Mouse (Mus musculus) intestine, embryonic 14.5 days (tissue): ENCODE results near the gene Prkrip1. TPM values are rescaled to one million over a fixed set of nuclear protein-coding genes. Genes with fewer than 3 reads are reported as not detected.

Experiments used
- ATAC-seq: fragments of 200-750 bp; cut with Nextera tagmentation; replicated peaks from 2 replicates; pipeline ENCODE4 v1.8.0; 2017; ENCODE audit warnings: low read depth, moderate number of reproducible peaks, moderate TSS enrichment, moderate library complexity; ENCODE audit not compliant: low FRiP score, low TSS enrichment
- DNase-seq: peaks from one replicate; pipeline ENCODE4 v3.0.0-alpha.2; 2018; ENCODE audit warnings: low spot score
- H3K27ac ChIP-seq: fragments of 300-500 bp; sonication (generic); 2 replicates; pipeline ENCODE4 v1.5.1; 2014; ENCODE audit warnings: low read depth, mild to moderate bottlenecking, control low read depth
- H3K27me3 ChIP-seq: fragments of 300-500 bp; sonication (generic); replicated peaks from 2 replicates; pipeline ENCODE4 v1.6.1; 2014; ENCODE audit warnings: low read length, control low read depth; ENCODE audit not compliant: control insufficient read depth, insufficient read depth
- H3K36me3 ChIP-seq: fragments of 300-500 bp; sonication (generic); 2 replicates; pipeline ENCODE4 v1.6.1; 2014; ENCODE audit warnings: low read length, control low read depth; ENCODE audit not compliant: control insufficient read depth, insufficient read depth
- H3K4me1 ChIP-seq: fragments of 300-500 bp; sonication (generic); replicated peaks from 2 replicates; pipeline ENCODE4 v1.6.1; 2014; ENCODE audit warnings: low read length, control low read depth, mixed read lengths; ENCODE audit not compliant: control insufficient read depth, insufficient read depth
- H3K4me2 ChIP-seq: fragments of 300-500 bp; sonication (generic); 2 replicates; pipeline ENCODE4 v1.6.1; 2014; ENCODE audit warnings: low read length
- H3K4me3 ChIP-seq: fragments of 300-500 bp; sonication (generic); 2 replicates; pipeline ENCODE4 v1.5.1; 2014; ENCODE audit warnings: low read depth, low read length, control low read depth, mixed read lengths
- H3K9ac ChIP-seq: fragments of 300-500 bp; sonication (generic); 2 replicates; pipeline ENCODE4 v1.6.1; 2014; ENCODE audit warnings: mild to moderate bottlenecking, low read length
- H3K9me3 ChIP-seq: fragments of 300-500 bp; sonication (generic); 2 replicates; pipeline ENCODE4 v1.6.1; 2016; ENCODE audit warnings: low read length, control low read depth; ENCODE audit not compliant: control insufficient read depth
- WGBS: fragments of 180-500 bp; shearing (Covaris S2); extraction: QIAGEN DNeasy Blood & Tissue Kit; methylation state at CpG from one replicate; pipeline ENCODE4 v1.1.7; 2014; 5-methylcytosine and 5-hydroxymethylcytosine counted together
- polyA plus RNA-seq: library from polyadenylated mRNA; unstranded; fragments of >200 nt; fragmentation: Nextera tagmentation; extraction: Ambion mirVana; gene quantifications from 2 replicates; pipeline ENCODE4 v1.2.1, GENCODE M21; 2014

Prkrip1 gene
- polyA plus RNA-seq, 1 experiment from 2014 or later = 42.0 TPM

DNA sequence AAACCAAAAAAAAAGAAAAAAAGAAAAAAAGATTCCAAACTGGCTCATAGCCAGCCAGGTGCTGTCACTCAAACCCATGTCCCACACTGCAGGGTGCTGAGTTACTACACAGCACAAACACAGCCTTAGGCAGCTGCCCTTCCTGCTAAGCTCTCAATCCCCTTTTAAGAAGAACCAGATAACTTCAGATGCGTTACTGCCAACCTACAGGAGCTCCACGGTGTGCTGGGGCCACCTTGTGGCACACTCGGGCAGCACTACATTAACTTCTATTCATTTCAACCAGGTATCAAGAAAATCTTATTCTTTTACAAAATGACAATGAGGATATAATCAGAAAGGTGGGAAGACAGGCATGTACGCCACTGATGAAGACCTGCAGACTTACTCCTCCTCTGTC lies 12.0 kb downstream of the Prkrip1 start:
- Histone ChIP-seq H3K9me3 (no peaks in the 10 kb centered on the region), H3K4me3 (no peak overlapping the region), H3K27ac (no peak overlapping the region), H3K9ac (no peak overlapping the region), H3K27me3 (no peaks in the 10 kb centered on the region), H3K36me3 (peaks cover 78% of the 10 kb centered on the region), H3K4me2 (no peak overlapping the region), H3K4me1 (no peaks in the 10 kb centered on the region)
- no peak for DNase-seq
- WGBS = 46% methylated on average over 4 of the region's 4 CpGs
- 0 out of 2 replicates have a peak, but pooled peaks have one; percentile 36 for ATAC-seq

DNA sequence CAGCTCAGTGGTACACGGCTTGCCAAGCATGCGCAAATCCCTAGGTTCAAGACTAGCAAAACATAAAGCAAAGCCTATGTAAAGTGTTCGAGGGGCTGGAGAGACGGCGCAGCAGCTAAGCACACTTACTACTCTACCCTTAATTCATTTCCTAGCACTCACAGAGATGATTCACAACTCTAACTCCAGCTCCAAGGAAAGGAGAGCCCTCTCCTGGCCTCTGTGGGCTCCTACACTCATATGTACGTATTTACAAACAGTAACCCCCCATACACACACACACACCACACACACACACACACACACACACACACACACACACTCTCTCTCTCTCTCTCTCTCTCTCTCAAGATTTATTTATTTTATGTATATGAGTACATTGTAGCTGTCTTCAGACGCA lies 15.0 kb downstream of the Prkrip1 start:
- Histone ChIP-seq H3K9me3 (no peaks in the 10 kb centered on the region), H3K4me1 (no peaks in the 10 kb centered on the region), H3K27me3 (no peaks in the 10 kb centered on the region), H3K4me3 (no peak overlapping the region), H3K4me2 (no peak overlapping the region), H3K9ac (no peak overlapping the region), H3K36me3 (peaks cover 85% of the 10 kb centered on the region), H3K27ac (no peak overlapping the region)
- 96% methylated on average over 7 of the region's 7 CpGs for WGBS
- no peak for DNase-seq
- ATAC-seq = no peak

DNA sequence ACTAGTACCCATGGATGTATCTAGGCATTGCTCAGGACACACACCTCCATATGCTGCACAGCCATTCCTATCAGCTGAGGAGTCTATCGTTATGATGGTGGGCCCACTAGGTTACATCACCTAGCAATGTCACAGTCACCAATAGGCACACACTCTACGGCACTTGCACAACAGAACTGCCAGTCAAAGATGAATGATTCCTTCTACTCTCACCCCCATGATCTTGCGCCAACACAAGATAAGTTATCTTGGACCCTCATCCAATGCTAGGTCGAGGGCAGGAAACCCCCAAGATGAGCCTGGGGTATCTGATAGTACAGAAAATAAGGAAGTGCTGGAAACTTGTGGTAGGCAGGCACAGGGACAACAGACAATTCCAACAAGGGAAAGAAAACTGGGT lies 15.9 kb downstream of the Prkrip1 start:
- Histone ChIP-seq H3K27me3 (no peaks in the 10 kb centered on the region), H3K36me3 (peaks cover 83% of the 10 kb centered on the region), H3K4me3 (no peak overlapping the region), H3K4me2 (no peak overlapping the region), H3K9ac (no peak overlapping the region), H3K27ac (no peak overlapping the region), H3K9me3 (no peaks in the 10 kb centered on the region), H3K4me1 (no peaks in the 10 kb centered on the region)
- WGBS = 85% methylated on average over 4 of the region's 4 CpGs
- DNase-seq (no peak), ATAC-seq (no peak)

DNA sequence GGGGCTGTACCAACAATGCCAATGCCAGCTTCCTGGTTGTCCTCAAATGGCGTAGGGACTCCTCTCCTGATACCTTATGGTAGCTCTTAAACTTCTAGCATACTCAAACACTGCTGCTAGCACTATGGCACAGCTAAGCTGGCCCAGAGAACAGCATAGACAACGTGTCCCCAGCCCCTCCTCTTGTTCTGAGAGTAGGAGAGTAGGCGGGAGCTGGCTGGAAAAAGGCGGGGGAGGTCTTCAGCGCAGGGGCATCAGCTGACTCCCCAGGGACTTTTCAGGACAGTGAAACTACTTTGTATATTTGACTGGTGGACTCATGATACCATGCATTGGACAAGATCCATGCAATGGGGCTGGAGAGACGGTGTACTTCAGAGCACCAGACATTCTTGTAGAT lies 16.7 kb downstream of the Prkrip1 start:
- Histone ChIP-seq H3K4me1 (no peaks in the 10 kb centered on the region), H3K4me3 (no peak overlapping the region), H3K27me3 (no peaks in the 10 kb centered on the region), H3K9ac (no peak overlapping the region), H3K4me2 (no peak overlapping the region), H3K9me3 (no peaks in the 10 kb centered on the region), H3K27ac (no peak overlapping the region), H3K36me3 (peaks cover 77% of the 10 kb centered on the region)
- no peak for DNase-seq
- WGBS = 86% methylated on average over 6 of the region's 6 CpGs
- no peak for ATAC-seq

DNA sequence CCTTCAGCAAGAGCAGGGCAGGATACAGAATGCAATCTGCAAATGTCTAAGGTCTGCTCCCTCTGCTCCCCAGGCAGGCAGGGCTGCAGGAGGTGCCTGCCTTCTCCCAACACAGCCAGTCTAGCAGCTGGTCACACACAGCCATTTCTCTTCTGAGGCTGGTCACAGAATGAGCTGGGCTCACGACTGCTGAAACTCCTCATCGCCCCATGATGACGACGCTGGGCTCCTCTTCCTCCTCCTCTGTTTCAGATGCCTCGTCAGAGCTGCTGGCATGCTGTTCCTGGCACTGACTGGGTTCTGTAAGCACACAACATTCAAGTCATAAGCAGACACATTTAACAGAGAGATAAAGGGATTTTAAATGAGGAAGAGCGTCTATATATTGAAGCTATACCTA lies 17.6 kb downstream of the Prkrip1 start:
- no peak for DNase-seq
- no peak for ATAC-seq
- no peaks in the 10 kb centered on the region for H3K27me3 ChIP-seq
- no peak overlapping the region for H3K27ac ChIP-seq
- no peak overlapping the region for H3K4me3 ChIP-seq
- no peaks in the 10 kb centered on the region for H3K4me1 ChIP-seq
- H3K4me2 ChIP-seq = no peak overlapping the region
- peaks cover 74% of the 10 kb centered on the region for H3K36me3 ChIP-seq
- no peak overlapping the region for H3K9ac ChIP-seq
- H3K9me3 ChIP-seq = no peaks in the 10 kb centered on the region
- WGBS = 91% methylated on average over 6 of the region's 6 CpGs

DNA sequence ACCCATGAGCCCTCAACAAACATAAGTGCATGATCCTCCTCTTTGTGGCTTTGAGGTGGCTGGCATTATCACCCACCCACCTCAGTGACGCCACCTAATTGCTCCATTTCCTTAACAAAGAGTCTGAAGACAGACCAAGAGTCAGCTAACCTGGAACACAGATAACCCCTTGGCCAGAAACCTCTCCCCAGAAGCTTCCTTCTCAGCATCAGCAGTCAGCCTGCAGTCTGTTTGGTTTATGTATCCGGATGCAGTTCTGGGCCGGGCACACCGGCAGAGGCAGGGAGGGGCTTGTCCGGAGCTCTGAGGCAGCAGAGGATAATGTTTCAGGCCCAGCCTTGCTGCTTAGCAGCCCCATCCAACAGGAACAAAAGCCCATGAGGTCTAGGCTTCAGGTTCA lies 19.2 kb downstream of the Prkrip1 start:
- WGBS = 84% methylated on average over 5 of the region's 5 CpGs
- Histone ChIP-seq H3K9ac (no peak overlapping the region), H3K4me3 (no peak overlapping the region), H3K9me3 (no peaks in the 10 kb centered on the region), H3K27me3 (no peaks in the 10 kb centered on the region), H3K4me2 (no peak overlapping the region), H3K36me3 (peaks cover 58% of the 10 kb centered on the region), H3K27ac (no peak overlapping the region), H3K4me1 (no peaks in the 10 kb centered on the region)
- DNase-seq (no peak), ATAC-seq (no peak)

DNA sequence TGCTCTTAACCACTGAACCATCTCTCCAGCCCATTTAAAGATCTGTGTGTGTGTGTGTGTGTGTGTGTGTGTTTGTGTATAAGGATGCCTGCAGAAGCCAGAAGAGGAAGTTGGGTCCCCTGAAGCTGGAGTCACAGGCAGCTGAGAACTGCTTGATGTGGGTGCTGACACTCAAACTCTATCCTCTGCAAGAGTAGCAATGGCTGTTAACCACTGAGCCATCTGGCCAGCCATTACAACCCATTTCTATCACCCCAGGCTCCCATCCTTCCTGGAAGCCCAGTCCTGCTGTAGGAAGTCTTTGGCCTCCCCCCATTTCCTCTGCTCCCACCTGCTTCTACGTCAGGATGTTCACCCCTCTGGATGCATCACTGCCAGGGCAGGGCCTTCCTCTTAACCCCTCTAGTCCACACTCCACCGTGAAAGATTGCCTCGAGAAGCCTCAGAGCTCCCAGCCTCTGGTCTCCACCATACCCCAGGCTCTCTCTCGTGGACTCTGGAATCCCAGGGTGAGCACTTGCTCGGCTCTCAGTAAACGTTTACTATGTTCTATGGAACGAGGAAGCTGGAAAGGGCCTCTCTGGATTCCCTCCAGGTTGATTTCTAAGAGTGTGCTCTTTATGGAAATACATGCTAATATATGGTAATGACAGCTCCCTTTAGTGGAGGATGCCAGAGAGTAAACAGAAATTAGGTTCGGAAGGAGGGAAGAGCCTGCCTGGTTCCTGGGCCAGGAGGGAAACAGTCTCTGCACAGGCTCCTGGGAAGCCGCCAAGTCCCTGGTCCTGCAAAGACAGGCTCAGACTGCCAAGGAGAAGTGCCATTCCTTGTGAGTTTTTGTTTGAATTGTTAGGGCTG lies 24.9 kb downstream of the Prkrip1 start:
- 35% methylated on average over 9 of the region's 9 CpGs for WGBS
- no peak for ATAC-seq
- no peak overlapping the region for H3K4me2 ChIP-seq
- peaks cover 10% of the 10 kb centered on the region for H3K4me1 ChIP-seq
- H3K4me3 ChIP-seq = no peak overlapping the region
- no peak for DNase-seq
- H3K36me3 ChIP-seq = peaks cover 9% of the 10 kb centered on the region
- H3K9ac ChIP-seq = no peak overlapping the region
- H3K27me3 ChIP-seq = no peaks in the 10 kb centered on the region
- no peaks in the 10 kb centered on the region for H3K9me3 ChIP-seq
- no peak overlapping the region for H3K27ac ChIP-seq

DNA sequence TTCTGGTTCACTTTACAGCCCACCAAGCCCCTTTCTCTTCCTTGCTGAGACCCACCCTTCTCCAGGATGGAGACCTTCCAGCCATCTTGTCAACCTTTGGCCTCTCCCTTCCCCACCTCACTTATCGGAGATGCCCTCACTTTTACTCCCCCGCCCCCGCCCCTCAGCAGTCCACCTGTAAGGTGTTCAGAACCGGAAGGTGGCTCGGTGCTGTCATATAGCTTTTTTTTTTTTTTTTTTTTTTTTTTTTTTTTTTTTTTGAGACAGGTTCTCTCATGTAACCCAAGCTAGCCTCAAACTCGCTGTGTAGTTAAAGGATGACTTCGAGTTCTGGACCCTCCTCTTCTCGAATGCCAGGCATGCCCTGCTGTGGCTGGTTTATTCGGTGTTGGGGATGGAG lies 25.8 kb downstream of the Prkrip1 start:
- H3K4me3 ChIP-seq = no peak overlapping the region

More for the DNA sequence above, 25.8 kb downstream of the Prkrip1 start:
- Histone ChIP-seq H3K4me1 (peaks cover 10% of the 10 kb centered on the region), H3K27ac (no peak overlapping the region), H3K9ac (no peak overlapping the region), H3K4me2 (no peak overlapping the region), H3K27me3 (no peaks in the 10 kb centered on the region), H3K9me3 (no peaks in the 10 kb centered on the region; the same call in 1 of the 2 replicates), H3K36me3 (no peaks in the 10 kb centered on the region)
- no peak for DNase-seq
- no peak for ATAC-seq
- 74% methylated on average over 9 of the region's 9 CpGs for WGBS
